Mouse (Mus musculus): ENCODE data around the gene Pgap2. TPM values are rescaled to one million over a fixed set of nuclear protein-coding genes. Genes with fewer than 3 reads are reported as not detected.

Gene Pgap2
- polyA plus RNA-seq, 1 experiment, result 35.2 TPM

- TF ChIP-seq POLR2A (IDR thresholded peaks at IDR 0.05; ENCODE audit: borderline replicate concordance, insufficient read depth, low read length) (no peak), CTCF (IDR thresholded peaks at IDR 0.05; ENCODE audit: borderline replicate concordance, insufficient read depth, low read depth, low read length) (no peak)
- WGBS, result 78% methylated on average over 1 of the region's 1 CpGs
These were observed 4.4 kb upstream of the Pgap2 start for GRCm38 (mm10) chr7:102205646-102206045.

GRCm38 (mm10) chr7:102208806-102209363 lies 1.1 kb upstream of the Pgap2 start:
- Histone ChIP-seq H3K27me3 (ENCODE audit: control insufficient read depth, insufficient read depth, low read length) (no peaks in the 10 kb centered on the region), H3K27ac (ENCODE audit: insufficient read depth, low read length) (no peak overlapping the region)
- no peak for DNase-seq

More at GRCm38 (mm10) chr7:102205646-102206045, 4.4 kb upstream of the Pgap2 start:
- DNase-seq, result no peak
- no peaks in the 10 kb centered on the region for H3K27me3 ChIP-seq (ENCODE audit: control insufficient read depth, insufficient read depth, low read length)
- H3K27ac ChIP-seq (ENCODE audit: insufficient read depth, low read length), result no peak overlapping the region
- H3K4me1 ChIP-seq (ENCODE audit: control insufficient read depth, insufficient read depth, low read length), result 0 out of 2 replicates have a peak, but pooled peaks cover 3% of the 10 kb centered on the region
- H3K4me3 ChIP-seq (replicated peaks; ENCODE audit: insufficient read depth, low read depth, low read length), result no peak overlapping the region

GRCm38 (mm10) chr7:102211071-102211470 lies 1.1 kb downstream of the Pgap2 start:
- H3K4me3 ChIP-seq (replicated peaks; ENCODE audit: insufficient read depth, low read depth, low read length), result peak overlapping the region; percentile 89
- 62% methylated on average over 3 of the region's 3 CpGs for WGBS
- no peaks in the 10 kb centered on the region for H3K27me3 ChIP-seq (ENCODE audit: control insufficient read depth, insufficient read depth, low read length)
- DNase-seq, result no peak
- no peaks in the 10 kb centered on the region for H3K4me1 ChIP-seq (ENCODE audit: control insufficient read depth, insufficient read depth, low read length)
- TF ChIP-seq CTCF (IDR thresholded peaks at IDR 0.05; ENCODE audit: borderline replicate concordance, insufficient read depth, low read depth, low read length) (no peak), POLR2A (IDR thresholded peaks at IDR 0.05; ENCODE audit: borderline replicate concordance, insufficient read depth, low read length) (no peak)
- peak overlapping the region; percentile 90; the same call in 1 of the 2 replicates for H3K27ac ChIP-seq (ENCODE audit: insufficient read depth, low read length)

More at GRCm38 (mm10) chr7:102208806-102209363, 1.1 kb upstream of the Pgap2 start:
- no peaks in the 10 kb centered on the region for H3K4me1 ChIP-seq (ENCODE audit: control insufficient read depth, insufficient read depth, low read length)
- WGBS, result 46% methylated on average over 4 of the region's 4 CpGs
- no peak overlapping the region for H3K4me3 ChIP-seq (replicated peaks; ENCODE audit: insufficient read depth, low read depth, low read length)
- no peak for TF ChIP-seq CTCF (IDR thresholded peaks at IDR 0.05; ENCODE audit: borderline replicate concordance, insufficient read depth, low read depth, low read length)
- no peak for TF ChIP-seq POLR2A (IDR thresholded peaks at IDR 0.05; ENCODE audit: borderline replicate concordance, insufficient read depth, low read length)

GRCm38 (mm10) chr7:102221899-102222298 lies 11.9 kb downstream of the Pgap2 start:
- no peak for DNase-seq
- TF ChIP-seq CTCF (IDR thresholded peaks at IDR 0.05; ENCODE audit: borderline replicate concordance, insufficient read depth, low read depth, low read length) (no peak), POLR2A (IDR thresholded peaks at IDR 0.05; ENCODE audit: borderline replicate concordance, insufficient read depth, low read length) (no peak)
- WGBS, result 55% methylated on average over 1 of the region's 1 CpGs
- Histone ChIP-seq H3K4me3 (replicated peaks; ENCODE audit: insufficient read depth, low read depth, low read length) (peak overlapping the region; percentile 47), H3K27ac (ENCODE audit: insufficient read depth, low read length) (no peak overlapping the region), H3K27me3 (ENCODE audit: control insufficient read depth, insufficient read depth, low read length) (no peaks in the 10 kb centered on the region), H3K4me1 (ENCODE audit: control insufficient read depth, insufficient read depth, low read length) (no peaks in the 10 kb centered on the region)

GRCm38 (mm10) chr7:102222336-102222735 lies 12.3 kb downstream of the Pgap2 start:
- Histone ChIP-seq H3K27me3 (ENCODE audit: control insufficient read depth, insufficient read depth, low read length) (no peaks in the 10 kb centered on the region), H3K4me3 (replicated peaks; ENCODE audit: insufficient read depth, low read depth, low read length) (peak overlapping the region; percentile 65), H3K27ac (ENCODE audit: insufficient read depth, low read length) (peak overlapping the region; percentile 19; the same call in 1 of the 2 replicates), H3K4me1 (ENCODE audit: control insufficient read depth, insufficient read depth, low read length) (no peaks in the 10 kb centered on the region)
- TF ChIP-seq CTCF (IDR thresholded peaks at IDR 0.05; ENCODE audit: borderline replicate concordance, insufficient read depth, low read depth, low read length), result peak; percentile 52; the same call in 1 of the 2 replicates
- no peak for TF ChIP-seq POLR2A (IDR thresholded peaks at IDR 0.05; ENCODE audit: borderline replicate concordance, insufficient read depth, low read length)
- 3% methylated on average over 9 of the region's 13 CpGs for WGBS
- DNase-seq, result peak; percentile 42 to 65

- peak overlapping the region; percentile 19; the same call in 1 of the 2 replicates for H3K27ac ChIP-seq (ENCODE audit: insufficient read depth, low read length)
- peak; percentile 57 to 68 for DNase-seq
- H3K4me1 ChIP-seq (ENCODE audit: control insufficient read depth, insufficient read depth, low read length), result no peaks in the 10 kb centered on the region
- TF ChIP-seq POLR2A (IDR thresholded peaks at IDR 0.05; ENCODE audit: borderline replicate concordance, insufficient read depth, low read length) (0 out of 2 replicates have a peak, but pooled peaks have one; percentile 14), CTCF (IDR thresholded peaks at IDR 0.05; ENCODE audit: borderline replicate concordance, insufficient read depth, low read depth, low read length) (no peak)
- no peaks in the 10 kb centered on the region for H3K27me3 ChIP-seq (ENCODE audit: control insufficient read depth, insufficient read depth, low read length)
- peak overlapping the region; percentile 65 for H3K4me3 ChIP-seq (replicated peaks; ENCODE audit: insufficient read depth, low read depth, low read length)
- WGBS, result 2% methylated on average over 31 of the region's 31 CpGs
These were observed 13.0 kb downstream of the Pgap2 start for GRCm38 (mm10) chr7:102222830-102223556.

GRCm38 (mm10) chr7:102223883-102224738 lies 14.1 kb downstream of the Pgap2 start:
- Histone ChIP-seq H3K4me1 (ENCODE audit: control insufficient read depth, insufficient read depth, low read length) (no peaks in the 10 kb centered on the region), H3K27me3 (ENCODE audit: control insufficient read depth, insufficient read depth, low read length) (no peaks in the 10 kb centered on the region), H3K4me3 (replicated peaks; ENCODE audit: insufficient read depth, low read depth, low read length) (no peak overlapping the region), H3K27ac (ENCODE audit: insufficient read depth, low read length) (no peak overlapping the region)
- TF ChIP-seq CTCF (IDR thresholded peaks at IDR 0.05; ENCODE audit: borderline replicate concordance, insufficient read depth, low read depth, low read length) (no peak), POLR2A (IDR thresholded peaks at IDR 0.05; ENCODE audit: borderline replicate concordance, insufficient read depth, low read length) (no peak)
- WGBS, result 90% methylated on average over 5 of the region's 5 CpGs
- no peak for DNase-seq
